Mouse (Mus musculus) megakaryocyte, embryonic 14.5 days (primary cell): ENCODE measurements around the gene Gm12216. TPM values are rescaled to one million over a fixed set of nuclear protein-coding genes. Genes with fewer than 3 reads are reported as not detected.
"Not testable (repeated sequence)": the region's sequence is repeated elsewhere in the genome, so short reads cannot be mapped to it uniquely, and the experiment has no call there.

Experiments
- H3K27me3 ChIP-seq: replicated peaks from 2 replicates; pipeline ENCODE3; 2012; ENCODE audit warnings: inconsistent platforms
- H3K36me3 ChIP-seq: replicated peaks from 2 replicates; pipeline ENCODE3; 2012; ENCODE audit warnings: low read length, inconsistent platforms, mixed read lengths
- H3K4me1 ChIP-seq: 2 replicates; pipeline ENCODE4 v1.6.1; 2012; ENCODE audit warnings: inconsistent platforms
- H3K4me3 ChIP-seq: replicated peaks from 2 replicates; pipeline ENCODE3; 2012; ENCODE audit warnings: moderate library complexity, mild to moderate bottlenecking, inconsistent platforms
- H3K9me3 ChIP-seq: 2 replicates; pipeline ENCODE4 v1.6.1; 2012; ENCODE audit warnings: inconsistent platforms
- FLI1 ChIP-seq: IDR thresholded peaks from 2 replicates; pipeline ENCODE4 v1.6.1; 2012; ENCODE audit warnings: low read length, inconsistent platforms, mixed read lengths
- GATA1 ChIP-seq: IDR thresholded peaks from 3 replicates; pipeline ENCODE4 v1.6.1; 2012; ENCODE audit warnings: mixed read lengths, low read length, inconsistent platforms, borderline replicate concordance
- polyA plus RNA-seq: library from polyadenylated mRNA; stranded (reverse); fragments of >175 nt; gene quantifications from 2 replicates; pipeline ENCODE4 v1.2.3, GENCODE M21; 2012; ENCODE audit warnings: low replicate concordance; ENCODE audit not compliant: insufficient read depth

Gm12216 gene
- polyA plus RNA-seq, 1 experiment = not detected

DNA sequence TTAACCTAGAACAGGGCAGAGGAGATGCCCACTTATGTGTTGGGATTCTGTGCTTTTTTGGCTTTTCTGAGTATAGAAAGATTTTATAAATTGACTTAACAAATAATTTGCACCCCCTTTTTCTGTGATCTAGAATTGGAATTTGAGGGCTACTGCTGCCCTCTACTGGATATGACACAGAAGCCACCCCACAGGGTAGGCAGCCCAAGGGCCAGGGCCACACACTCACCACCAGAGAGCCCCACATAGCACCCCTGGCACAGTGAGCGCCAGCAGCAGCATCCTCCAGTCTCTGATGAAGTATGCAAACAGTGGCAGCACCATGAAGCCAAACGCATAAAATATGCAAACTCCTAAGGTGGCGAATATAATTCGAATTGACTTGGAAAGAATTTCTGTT is 15.7 kb upstream of the Gm12216 start:
- TF ChIP-seq FLI1 = no peak
- TF ChIP-seq GATA1 = no peak
- no peaks in the 10 kb centered on the region for H3K9me3 ChIP-seq
- H3K4me3 ChIP-seq = no peak overlapping the region
- peaks cover 6% of the 10 kb centered on the region for H3K4me1 ChIP-seq
- peaks cover 36% of the 10 kb centered on the region for H3K36me3 ChIP-seq
- no peaks in the 10 kb centered on the region for H3K27me3 ChIP-seq

DNA sequence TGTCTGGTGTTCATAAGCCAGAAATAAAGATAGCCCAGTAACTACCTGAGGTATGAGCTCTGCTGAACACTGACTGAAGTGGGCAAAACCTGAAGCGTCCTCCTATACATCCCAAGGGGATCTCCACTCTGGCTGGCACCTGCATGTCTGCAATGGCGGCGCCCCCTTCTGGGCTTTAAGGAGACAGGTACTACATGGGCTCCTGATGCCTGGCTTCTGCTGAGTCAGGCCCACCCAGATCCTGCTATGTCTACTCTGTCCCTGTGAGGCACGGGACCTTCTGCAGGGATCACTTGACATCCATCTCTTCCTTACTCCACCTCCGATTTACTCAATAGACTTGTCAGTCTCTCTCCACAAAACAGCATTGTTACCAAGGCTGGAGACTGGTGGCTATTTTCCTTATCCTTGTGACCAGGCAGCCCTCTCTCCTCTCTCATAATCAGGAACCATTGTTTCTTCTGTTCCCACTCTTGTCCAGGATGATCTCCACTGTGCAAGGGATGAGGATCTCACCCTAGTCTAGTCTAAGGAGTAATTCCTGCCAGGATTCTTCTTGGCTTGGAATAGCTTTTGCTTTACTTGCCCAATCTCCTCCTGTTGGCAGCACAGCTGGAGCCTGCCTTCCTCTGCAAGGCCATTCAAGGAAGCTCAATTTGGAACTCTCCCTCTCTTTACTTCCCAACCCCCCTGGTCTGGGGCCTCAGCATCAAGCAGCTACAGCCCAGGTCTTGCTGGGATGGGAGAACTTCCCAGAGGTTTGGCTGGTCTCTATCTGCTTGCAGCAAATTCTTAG is 15.1 kb upstream of the Gm12216 start:
- H3K9me3 ChIP-seq, H3K4me3 ChIP-seq, H3K4me1 ChIP-seq, H3K27me3 ChIP-seq: not testable (repeated sequence)
- peaks cover 36% of the 10 kb centered on the region for H3K36me3 ChIP-seq

DNA sequence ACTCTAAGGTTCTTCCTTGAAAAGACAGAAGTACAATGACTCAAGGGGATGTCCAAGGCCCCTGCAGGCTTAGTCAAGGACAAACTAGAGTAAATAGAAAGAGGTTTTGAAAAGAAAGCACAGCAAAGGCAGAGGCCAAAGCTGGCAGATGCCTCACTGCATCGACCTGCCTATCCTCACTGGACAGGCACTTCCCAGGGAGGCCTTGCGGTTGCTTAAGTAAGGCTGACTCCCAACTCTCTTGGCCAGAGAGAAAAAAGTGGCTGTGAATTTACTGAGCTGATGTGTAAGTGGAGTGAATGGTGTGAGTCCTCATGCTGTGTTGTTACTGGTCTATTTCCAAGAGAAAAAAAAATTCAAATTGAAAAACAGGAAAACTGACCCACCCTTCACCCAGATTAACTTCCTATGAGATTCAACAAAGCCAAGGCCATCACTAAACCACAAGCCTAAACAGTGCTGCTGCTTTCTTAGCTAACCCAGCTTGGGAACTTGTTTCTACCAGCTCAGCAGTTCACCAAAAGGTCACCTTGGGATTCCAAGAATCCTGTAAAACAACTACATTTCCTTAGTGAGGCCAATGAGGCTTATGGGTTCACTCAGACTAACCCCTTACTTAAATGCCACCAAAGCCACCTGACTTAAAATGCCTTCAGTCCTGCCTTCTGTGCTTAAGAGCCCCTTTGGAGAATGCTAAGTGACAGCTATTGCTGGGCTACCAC is 12.9 kb upstream of the Gm12216 start:
- H3K4me3 ChIP-seq = no peak overlapping the region
- H3K27me3 ChIP-seq = no peaks in the 10 kb centered on the region
- H3K36me3 ChIP-seq = peaks cover 39% of the 10 kb centered on the region
- peaks cover 6% of the 10 kb centered on the region for H3K4me1 ChIP-seq
- TF ChIP-seq GATA1 (no peak), FLI1 (no peak)
- no peaks in the 10 kb centered on the region for H3K9me3 ChIP-seq

DNA sequence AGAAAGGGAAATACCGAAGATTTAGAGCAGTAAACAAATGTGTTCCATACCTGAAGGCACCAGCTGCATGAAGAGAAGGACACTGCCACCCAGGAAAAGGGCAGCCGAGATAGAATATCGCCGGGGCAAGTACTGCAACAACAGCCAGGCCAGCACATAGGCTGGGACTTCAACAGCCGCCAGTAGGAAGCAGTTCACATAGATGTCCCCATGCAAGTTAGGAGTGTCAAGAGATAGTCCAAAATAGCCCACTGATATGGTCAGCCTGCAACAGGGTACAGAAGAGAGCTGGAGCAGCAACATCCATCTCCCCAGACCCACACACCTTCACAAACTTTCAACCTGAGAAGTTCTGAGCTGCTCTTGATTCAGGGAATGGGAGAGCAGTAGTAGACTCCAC is 10.1 kb upstream of the Gm12216 start:
- no peaks in the 10 kb centered on the region for H3K27me3 ChIP-seq
- TF ChIP-seq GATA1 = no peak
- no peak for TF ChIP-seq FLI1
- H3K4me1 ChIP-seq = peaks cover 6% of the 10 kb centered on the region
- peaks cover 48% of the 10 kb centered on the region for H3K36me3 ChIP-seq
- no peak overlapping the region for H3K4me3 ChIP-seq
- no peaks in the 10 kb centered on the region for H3K9me3 ChIP-seq

DNA sequence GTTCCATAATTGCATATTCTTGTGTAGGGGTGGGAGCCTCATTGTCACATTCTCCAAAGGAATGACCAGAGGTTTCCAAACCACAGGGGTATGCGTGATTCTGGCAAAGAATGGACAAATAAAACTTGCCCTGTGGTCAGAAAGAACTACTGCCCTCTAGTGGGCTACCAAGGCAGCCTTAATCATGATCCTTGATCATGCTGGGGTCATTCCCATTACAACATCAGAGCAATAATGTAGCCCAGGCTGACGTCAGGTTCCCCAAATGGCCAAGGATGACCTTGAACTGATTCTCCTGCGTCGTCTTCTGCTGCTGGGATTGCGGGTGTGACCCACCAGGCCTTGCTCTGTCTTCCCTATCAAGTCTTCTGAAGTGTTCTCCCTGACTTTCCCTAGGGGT is 9.3 kb upstream of the Gm12216 start:
- not testable (repeated sequence) for H3K27me3 ChIP-seq, H3K4me1 ChIP-seq, H3K9me3 ChIP-seq, H3K4me3 ChIP-seq
- H3K36me3 ChIP-seq = peaks cover 48% of the 10 kb centered on the region

DNA sequence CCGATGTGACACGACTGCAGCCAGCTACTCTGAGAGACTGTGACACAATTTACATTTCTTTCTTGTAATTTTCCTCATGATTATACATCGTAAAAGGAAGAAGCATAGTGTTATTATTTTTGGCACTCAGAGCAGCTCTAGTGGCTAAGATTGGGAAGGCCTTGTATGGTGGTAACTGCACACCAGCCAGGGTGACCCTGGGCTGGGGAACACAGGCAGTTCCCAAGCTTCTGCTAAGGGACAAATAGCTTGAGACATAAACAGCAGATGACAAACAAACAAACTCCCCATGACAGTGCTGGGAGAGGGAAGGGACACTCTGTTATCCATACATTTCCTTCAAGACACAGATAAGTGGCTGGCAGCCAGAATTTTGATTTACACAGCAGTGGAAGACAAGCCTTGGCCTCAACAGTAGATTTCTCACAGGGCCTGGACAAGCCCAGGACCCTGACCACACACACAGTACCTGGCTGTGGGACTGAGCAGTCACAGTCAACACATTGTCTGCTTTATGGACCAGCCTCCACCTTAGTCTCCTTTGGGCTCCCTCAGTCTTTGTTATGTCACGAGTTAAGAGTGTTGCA is 5.8 kb upstream of the Gm12216 start:
- H3K4me1 ChIP-seq, H3K9me3 ChIP-seq, H3K27me3 ChIP-seq, H3K4me3 ChIP-seq: not testable (repeated sequence)
- peaks cover 20% of the 10 kb centered on the region for H3K36me3 ChIP-seq

DNA sequence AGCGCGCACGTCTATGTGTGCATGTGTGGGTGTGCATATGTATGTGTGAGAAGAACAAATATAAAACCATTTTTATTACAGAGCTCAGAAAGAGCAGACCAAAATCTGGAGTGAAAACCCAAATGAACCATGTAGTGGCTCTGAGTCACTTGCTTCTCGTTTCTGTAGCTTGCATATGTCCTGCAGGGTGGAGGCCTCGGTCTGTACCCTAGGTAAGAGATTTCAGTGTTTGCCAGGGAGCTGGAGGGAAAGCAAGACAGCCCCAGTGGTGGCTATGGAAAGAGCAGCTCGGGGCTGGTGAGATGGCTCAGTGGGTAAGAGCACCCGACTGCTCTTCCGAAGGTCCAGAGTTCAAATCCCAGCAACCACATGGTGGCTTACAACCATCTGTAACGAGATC is 1.9 kb upstream of the Gm12216 start:
- not testable (repeated sequence) for H3K36me3 ChIP-seq, H3K9me3 ChIP-seq, H3K27me3 ChIP-seq, H3K4me3 ChIP-seq
- H3K4me1 ChIP-seq = peaks cover 23% of the 10 kb centered on the region

DNA sequence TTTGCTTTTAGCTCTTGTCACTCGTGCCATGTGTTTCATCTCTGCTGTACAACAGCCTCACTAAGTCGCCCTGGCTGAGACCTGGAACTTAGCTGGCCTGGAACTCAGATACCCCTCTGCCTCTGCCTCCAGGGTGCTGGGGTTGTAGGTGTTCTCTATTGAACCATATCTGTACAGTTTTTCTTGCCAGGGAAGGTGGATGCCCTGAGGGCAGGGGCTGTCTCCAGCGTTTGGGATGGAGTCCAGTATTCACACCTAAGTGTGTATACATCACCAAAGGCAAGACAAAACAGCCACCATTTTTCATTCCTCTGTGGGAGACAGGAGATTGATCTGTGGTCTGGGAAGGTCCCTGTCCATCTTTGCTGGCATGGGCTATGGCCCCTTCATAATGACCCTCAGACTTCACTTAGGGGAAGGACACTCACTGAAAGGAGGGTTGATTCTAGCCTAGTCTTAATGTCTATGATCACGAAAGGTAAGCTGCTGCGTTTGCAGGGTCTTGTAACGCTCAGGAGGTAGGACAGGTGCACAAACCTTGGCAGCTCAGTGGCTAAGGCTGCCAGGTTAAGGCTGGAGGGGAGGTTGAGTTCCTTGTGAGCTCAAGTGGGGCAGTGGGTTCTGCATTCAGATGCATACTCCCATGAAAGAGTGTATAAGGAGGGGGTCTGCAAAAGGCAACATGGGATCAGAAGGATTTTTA is 847 bp downstream of the Gm12216 start:
- peak overlapping the region; percentile 90 for H3K4me3 ChIP-seq
- H3K27me3 ChIP-seq = peaks cover 6% of the 10 kb centered on the region
- no peak for TF ChIP-seq FLI1
- TF ChIP-seq GATA1 = no peak
- peaks cover 26% of the 10 kb centered on the region for H3K4me1 ChIP-seq
- no peaks in the 10 kb centered on the region for H3K36me3 ChIP-seq
- H3K9me3 ChIP-seq = no peaks in the 10 kb centered on the region

DNA sequence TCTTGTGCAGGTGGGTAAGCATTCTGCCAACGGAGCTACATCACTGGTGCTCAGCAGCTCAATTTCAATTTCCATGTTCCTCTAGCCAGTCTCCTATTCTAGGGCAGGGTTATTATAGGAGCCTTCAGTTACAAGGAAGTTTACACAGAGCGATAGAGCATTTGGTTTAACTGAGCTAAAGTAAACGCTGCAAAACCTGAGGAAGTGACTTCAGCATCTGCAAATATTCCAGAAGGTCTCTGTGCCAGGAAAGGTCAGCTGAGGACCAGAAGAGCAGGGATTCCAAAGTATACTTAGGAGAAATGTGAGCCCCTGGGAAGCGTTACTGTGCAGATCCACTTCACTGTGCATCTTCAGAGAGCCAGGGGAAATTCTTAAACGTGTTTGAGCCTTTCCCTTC is 5.4 kb downstream of the Gm12216 start:
- peaks cover 6% of the 10 kb centered on the region for H3K27me3 ChIP-seq
- no peak for TF ChIP-seq FLI1
- TF ChIP-seq GATA1 = no peak
- no peaks in the 10 kb centered on the region for H3K36me3 ChIP-seq
- no peak overlapping the region for H3K4me3 ChIP-seq
- H3K9me3 ChIP-seq = no peaks in the 10 kb centered on the region
- H3K4me1 ChIP-seq = peaks cover 42% of the 10 kb centered on the region

DNA sequence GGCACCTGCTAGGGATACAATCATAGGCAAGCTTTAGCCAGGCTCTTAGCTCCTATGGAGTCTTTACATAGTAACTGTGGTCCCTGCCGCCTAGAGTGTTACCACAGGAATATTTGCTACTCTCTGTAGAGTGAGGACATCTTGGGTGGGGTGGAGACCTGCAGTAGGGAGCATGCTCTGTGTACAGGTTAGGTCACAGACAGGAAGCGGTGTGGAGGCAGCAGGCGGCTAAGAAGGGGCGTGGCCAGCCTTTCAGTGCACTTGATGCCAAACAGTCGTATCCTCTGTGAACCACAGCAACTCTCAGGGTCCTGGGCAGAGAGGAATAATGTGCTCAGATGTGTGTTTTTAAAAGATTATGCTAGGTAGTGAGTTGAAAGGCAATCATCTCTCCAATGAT is 7.3 kb downstream of the Gm12216 start:
- Histone ChIP-seq H3K4me3 (peak overlapping the region; percentile 81), H3K27me3 (no peaks in the 10 kb centered on the region), H3K9me3 (no peaks in the 10 kb centered on the region), H3K4me1 (peaks cover 27% of the 10 kb centered on the region), H3K36me3 (no peaks in the 10 kb centered on the region)
- TF ChIP-seq GATA1 = no peak
- TF ChIP-seq FLI1 = no peak
